Mouse (Mus musculus) heart, postnatal 25 days (tissue): ENCODE measurements around the gene Birc5. TPM values are rescaled to one million over a fixed set of nuclear protein-coding genes. Genes with fewer than 3 reads are reported as not detected.

Experiments used
- DNase-seq: peaks from one replicate; pipeline ENCODE4 v3.0.0; 2022; ENCODE audit warnings: low spot score
- intact Hi-C: fragments of 180-260 bp; cut with DNase I; formaldehyde crosslinking; loops from one replicate; pipeline ENCODE4 v1.15.1; 2025
- total RNA-seq, 2 experiments: library from RNA; stranded (reverse); gene quantifications; 2 replicates each; pipeline ENCODE4 v1.2.3; 2021

Birc5 gene
- total RNA-seq, 2 experiments from 2014 or later, result 0.73 to 1.3 TPM

- DNase-seq, result no peak
These were observed 29.1 kb downstream of the Birc5 start for GRCm38 (mm10) chr11:117877917-117878745.

GRCm38 (mm10) chr11:117878892-117879291 is 29.8 kb downstream of the Birc5 start:
- intact Hi-C loops, result no loop called here
- no peak for DNase-seq

More at GRCm38 (mm10) chr11:117877917-117878745, 29.1 kb downstream of the Birc5 start:
- intact Hi-C loops, result no loop called here

DNA sequence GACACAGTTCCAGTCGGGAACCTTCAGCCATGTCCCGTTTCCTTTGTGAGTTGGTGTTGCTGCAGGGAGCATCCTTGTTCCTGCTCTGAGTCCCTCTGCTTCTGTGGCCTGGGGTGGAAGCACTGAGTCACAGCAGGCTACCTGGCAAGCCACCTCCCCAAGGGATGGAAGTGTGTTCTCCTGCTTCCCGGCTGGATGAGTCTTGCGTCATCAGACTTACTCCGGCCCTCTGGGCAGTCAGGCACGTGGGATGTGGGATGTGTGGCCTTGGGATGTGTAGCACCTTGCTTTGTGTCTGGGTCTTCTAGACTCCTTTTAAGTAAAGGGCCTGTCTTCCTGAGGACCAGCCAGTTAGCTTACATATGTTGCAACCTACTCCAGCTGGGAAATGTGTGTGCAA is 30.6 kb downstream of the Birc5 start:
- DNase-seq, result no peak
- intact Hi-C loops, result no loop called here

DNA sequence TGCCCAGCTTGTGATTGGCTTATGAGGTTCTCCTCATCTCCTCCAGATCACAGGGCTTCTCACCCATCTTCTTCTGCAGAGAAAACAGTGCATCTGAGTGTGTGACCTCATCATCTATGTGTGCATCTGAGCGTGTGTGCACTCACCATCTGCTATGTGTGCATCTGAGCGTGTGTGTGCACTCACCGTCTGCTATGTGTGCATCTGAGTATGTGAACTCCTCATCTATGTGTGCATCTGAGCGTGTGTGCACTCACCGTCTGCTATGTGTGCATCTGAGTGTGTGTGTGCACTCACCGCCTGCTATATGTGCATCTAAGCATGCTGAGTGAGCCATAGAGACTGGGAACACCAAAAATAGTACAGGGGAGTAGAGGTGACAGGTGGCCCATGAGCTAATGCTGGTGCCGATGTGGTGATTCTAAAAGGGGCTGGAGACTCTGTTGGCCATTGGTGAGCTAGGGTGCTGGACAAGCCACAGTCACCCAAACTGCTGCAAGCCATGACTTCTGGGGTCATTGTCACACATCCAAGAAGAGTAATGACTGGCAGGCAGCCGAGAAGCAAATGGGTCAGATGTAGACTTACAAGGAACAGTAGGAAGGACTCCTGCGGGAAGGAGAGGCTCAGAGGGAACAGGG is 31.4 kb downstream of the Birc5 start:
- no peak for DNase-seq
- intact Hi-C loops, result no loop called here

DNA sequence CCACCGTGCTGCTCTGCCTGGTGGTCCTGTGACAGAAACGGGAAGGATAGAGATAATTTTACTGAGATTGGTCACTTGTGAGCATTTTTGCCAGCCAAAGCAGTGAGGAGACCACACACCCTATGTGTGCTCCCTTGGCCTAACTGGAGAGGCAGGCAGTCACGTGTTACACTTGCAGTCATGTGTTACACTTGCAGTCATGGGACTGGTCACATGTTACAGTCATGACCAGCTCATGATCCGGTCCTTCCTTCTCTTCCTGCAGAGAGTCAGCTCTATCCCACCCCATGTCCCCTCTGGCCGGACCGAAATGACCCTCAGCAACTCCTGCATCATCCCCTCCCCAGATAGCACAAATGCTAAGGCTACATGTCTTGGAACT is 31.9 kb downstream of the Birc5 start:
- no peak for DNase-seq
- intact Hi-C loops, result no loop called here

GRCm38 (mm10) chr11:117881787-117882186 is 32.7 kb downstream of the Birc5 start:
- intact Hi-C loops, result no loop called here
- DNase-seq, result no peak

DNA sequence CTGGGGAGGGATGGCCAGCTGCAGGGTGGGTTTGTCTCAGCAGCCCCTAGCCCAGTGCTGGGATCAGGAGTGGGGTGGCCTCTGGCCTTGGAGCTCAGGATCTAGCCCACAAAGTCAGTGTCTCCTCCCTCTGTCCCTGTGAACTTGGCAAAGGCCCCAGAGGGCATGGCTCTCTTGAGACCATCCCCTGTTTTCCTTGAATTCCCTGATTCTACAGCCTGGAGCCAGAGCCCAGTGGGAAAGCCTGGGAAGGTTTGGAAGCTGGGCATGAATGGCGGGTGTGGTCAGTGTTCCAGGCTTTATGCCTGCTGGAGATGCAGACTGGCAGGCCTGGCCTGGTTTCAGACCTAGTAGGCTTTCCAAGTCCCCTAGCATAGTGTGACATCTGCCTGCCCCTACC is 33.2 kb downstream of the Birc5 start:
- no peak for DNase-seq
- intact Hi-C loops, result no loop called here

DNA sequence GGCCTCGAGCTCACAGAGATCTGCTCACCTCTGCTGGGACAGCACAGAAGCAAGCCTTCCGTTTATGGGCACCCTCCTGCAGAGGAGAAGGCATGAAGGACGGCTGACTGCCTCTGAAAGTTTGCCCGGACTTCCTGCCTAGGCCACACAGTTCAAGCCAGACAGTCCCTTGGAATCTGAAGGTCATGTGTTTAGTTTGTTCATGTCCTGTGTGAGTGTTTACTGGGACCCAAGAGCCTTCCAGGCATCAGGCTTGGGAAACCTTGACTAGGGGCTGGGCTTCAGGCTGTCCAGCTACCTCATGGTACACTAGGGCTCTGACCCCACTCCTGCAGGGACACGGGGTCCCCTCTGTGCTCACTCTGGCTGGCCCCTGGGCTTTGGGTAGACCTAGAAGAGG is 36.9 kb downstream of the Birc5 start:
- intact Hi-C loops, result no loop called here
- no peak for DNase-seq

DNA sequence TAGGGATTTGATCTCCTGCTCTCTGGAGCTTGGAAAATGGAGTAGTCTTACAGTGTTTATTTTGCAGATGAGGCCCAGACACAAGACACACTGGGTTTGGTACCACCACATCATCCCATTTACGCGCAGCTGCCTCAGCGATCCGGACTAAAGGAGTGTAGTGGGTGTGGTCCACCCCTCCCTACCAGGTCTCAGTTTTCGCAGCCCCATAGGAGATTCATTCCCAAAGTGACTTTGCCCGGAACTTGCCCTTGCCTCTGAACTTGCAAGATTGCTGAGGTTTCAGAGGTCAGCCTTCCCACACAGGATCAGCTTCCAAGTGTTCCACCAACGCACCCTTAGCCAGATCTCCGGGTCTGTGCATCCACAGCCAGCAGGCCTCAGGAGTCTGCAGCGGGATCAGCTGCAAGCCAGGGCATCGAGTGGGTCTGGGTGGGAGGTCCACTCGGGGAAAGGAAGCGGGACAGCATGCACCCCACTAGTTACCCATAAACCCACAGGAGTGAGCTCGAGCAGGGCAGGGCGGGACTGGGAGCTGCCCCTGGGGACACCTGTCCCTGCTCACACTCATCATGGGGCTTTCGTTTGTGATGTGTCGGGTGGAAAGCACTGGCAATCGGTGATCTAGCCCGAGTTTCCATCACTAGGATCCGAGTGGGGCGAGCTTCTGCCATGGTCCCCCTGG is 39.3 kb downstream of the Birc5 start:
- intact Hi-C loops, result no loop called here
- no peak for DNase-seq

DNA sequence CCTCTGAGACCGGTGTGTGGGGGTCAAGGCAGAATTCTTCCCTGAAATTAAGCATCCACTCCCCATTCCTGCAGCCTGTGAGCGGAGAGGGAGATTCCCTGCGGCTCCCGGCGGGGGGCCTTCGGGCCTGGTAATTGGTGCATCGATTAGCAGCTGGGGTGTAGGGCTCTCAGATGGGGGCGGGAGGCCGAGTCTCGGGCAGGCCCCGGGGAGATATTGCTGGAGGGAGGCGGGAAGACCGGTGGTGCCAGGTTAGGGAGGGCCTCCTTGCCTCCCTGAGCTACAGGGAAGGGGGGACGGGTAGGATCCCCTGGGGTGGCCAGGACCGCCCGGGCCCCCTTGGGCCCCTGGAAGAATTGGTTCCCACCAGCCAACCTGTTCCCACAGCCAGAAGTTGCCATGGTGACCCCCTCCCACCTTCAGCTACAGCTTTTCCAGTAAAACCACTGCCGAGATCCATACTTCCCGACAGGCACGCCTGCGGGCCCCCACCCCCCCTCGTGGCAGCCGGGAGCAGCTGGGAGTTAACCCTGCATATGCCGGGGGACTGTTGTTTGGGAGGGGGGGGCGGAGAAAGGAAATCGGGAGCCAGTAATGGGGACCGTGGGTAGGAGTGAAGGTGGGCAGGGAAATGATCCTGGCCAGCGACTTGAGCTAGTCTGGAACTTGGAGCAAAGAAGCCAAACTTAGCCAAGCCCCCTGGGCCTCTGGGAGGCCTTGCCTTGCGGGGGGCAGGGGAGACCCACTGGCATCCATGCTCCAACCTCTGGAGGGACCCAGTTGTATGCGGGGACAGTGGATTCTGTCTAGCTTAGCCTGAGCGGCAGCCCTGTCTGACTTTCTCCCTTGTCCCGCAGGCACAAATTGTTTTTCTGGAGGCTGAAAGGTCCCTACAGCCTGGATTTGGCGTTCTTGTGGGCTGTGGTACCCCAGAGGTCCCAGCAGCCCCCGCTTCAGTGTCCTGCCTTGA is 40.1 kb downstream of the Birc5 start:
- no peak for DNase-seq
- intact Hi-C loops, result no loop called here

- intact Hi-C loops, result no loop called here
- DNase-seq, result no peak
These were observed 40.9 kb downstream of the Birc5 start for GRCm38 (mm10) chr11:117889887-117890340.

DNA sequence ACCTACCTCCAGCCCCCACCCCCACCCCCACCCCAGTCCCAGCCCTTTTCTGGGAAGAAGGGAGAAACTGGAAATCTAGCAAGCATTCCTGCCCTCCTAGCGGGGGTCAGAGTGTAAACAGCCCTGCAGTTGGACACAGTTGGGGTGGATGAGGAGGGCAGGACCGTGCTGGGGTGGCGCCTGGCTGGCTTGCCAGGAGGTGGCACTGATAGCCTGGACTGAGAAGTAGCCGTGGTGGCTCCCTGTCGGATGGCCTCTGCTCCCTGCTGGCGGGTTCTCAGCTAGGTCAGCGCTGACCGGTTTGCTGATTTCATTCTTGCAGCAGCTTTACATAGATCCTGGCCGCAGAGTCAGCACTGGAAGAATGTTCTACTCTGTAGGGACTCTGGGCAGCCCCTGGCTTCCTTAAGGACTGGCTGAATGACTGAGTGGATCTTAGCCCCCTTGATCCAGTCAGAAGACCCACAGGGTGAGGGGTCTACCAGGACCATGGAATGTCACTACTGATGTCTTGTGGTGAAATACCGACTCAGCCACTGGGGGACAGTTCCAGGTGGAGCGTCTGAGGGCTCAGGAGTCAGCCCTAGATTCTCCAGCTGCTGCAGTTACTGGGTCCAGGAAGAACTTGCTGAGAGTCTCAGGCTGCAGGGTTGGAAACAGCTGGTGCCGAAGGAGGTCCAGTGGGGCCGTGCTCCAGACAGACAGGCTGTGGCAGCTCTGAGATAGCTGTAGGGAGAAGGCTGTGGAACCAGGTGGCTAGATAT is 41.6 kb downstream of the Birc5 start:
- intact Hi-C loops, result no loop called here
- no peak for DNase-seq

DNA sequence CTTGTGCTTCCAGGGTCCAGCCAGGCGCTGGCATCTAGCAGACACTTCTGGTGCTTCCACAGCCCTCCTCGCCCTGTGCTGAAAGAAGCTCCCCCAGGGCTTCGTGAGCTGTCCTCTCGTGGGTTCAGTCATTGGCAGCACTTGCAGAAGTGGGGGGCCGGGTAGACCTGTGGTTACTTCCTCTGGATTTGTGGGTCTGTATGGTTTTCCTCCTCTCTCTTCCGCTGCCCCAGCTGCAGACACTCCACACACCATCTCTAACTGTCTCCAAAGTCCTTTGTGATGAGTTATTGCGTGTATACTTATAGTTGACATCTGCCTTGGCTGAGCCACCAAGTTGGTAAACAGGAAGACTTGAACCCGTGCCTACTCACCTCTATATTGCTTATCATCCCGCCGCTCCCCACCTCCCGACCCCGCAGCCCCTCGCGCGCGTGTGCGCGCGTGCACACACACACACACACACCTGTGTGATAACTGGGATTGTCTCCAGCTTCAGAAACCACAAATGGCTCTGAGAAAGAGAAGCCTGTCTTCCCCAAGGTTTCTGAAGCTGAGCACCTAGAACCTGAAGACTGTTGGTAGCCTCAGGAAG is 42.6 kb downstream of the Birc5 start:
- DNase-seq, result no peak
- intact Hi-C loops, result no loop called here

DNA sequence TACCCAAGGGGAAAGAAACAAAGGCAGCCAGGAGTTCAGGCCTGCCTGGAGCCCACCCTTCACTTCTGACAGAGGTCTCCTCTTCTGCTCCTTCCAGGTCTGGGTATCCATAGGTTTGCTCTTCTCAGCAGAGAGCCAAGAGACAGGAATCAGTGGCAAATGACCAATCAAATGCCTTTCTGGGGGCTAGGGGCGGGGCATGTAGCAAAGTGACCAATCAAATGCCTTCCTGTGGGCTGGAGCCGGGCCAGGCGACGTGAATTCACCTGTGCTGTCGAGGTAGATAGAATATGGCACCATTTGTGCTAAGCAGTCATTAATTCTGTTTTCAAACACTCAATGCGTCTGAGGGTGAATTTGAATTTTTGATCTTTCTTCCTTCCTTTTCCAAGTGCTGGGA is 43.1 kb downstream of the Birc5 start:
- DNase-seq, result no peak
- intact Hi-C loops, result no loop called here

GRCm38 (mm10) chr11:117894676-117895075 is 45.6 kb downstream of the Birc5 start:
- intact Hi-C loops, result no loop called here
- no peak for DNase-seq

DNA sequence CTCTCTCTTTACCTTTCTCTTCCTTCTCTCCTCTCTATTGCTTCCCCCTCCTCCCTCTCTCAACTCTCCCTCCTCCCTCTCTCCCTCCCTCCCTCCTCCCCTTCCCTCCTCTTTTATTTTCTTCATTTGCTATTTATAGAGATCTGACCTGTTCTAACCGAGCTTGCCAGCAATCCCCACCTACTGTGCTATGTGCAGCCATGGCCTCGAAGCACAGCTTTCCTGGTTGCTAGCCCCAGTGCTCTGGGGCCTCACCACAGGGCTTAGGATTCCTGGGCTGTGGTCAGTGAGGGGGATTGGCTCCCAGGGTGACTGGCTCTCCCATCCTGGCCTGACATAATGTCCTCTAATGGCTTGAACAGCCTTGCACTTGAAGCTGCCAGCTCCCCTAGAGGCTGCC is 47.5 kb downstream of the Birc5 start:
- no peak for DNase-seq
- intact Hi-C loops, result no loop called here

DNA sequence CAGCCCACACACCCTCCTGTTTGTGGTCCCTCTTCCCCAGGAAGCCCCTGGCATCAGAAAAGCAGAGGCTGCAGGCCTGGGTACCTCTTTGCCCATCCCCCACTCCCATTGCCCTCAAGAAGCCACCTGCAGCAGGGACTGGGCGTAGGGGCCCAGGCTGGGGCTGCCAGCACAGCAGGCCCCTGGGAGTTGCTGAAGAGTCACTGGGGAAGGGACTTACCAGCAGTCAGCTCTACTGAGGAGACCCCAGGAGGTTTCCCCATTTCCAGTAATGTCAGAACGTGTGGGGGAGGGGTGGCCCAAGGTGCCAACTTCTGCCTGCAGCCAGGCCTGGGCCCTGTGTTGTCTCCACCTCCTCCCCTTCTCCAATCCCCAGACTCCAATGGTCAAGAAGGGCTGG is 53.2 kb downstream of the Birc5 start:
- intact Hi-C loops, result no loop called here
- no peak for DNase-seq

GRCm38 (mm10) chr11:117904442-117904841 is 55.4 kb downstream of the Birc5 start:
- intact Hi-C loops, result no loop called here
- no peak for DNase-seq
